Mouse (Mus musculus) frontal cortex, adult (tissue): ENCODE data around the gene Snurf.

Experiments
- ATAC-seq: cut with Nextera tagmentation; 2 replicates; pipeline ENCODE4 v1.9.2; 2017; ENCODE audit warnings: mild to moderate bottlenecking, moderate library complexity, mixed read lengths; ENCODE audit not compliant: low TSS enrichment

The Snurf gene

DNA sequence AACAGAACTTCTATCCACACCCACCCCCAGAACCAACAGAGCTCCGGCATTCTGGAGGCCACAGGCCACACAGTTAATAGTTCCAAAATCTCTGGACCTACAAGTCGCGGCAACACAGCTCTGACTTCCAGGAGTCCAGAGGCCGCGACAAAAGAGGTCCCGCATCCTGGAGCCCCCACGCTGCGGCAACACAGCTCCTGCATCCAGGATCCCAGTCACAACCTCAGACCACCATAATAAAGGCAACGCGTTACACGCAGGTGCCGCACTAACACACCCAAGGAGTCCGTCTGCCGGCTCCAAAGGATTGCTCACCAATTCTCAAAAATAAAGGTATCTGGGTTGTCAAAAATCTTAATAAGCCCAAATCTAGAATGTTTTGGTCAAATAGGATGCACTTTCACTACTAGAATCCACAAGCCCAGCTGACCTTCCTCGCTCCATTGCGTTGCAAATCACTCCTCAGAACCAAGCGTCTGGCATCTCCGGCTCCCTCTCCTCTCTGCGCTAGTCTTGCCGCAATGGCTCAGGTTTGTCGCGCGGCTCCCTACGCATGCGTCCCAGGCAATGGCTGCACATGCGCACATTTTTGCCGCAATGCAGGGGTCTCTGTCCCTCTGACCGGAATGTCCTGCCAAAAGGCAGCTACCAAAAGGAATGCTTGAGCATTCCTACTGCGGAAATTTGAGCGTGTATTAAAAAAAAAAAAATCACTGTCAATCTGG, at the start of gene Snurf, which contains the start of gene Gm38393:
Gene Snurf, minus strand, starts transcription at position 444 of the 725 bp plus-strand sequence.
Gene Gm38393, minus strand, starts transcription at position 459 of the 725 bp plus-strand sequence.
- 0 out of 2 replicates have a peak, but pooled peaks have one; percentile 31 for ATAC-seq

DNA sequence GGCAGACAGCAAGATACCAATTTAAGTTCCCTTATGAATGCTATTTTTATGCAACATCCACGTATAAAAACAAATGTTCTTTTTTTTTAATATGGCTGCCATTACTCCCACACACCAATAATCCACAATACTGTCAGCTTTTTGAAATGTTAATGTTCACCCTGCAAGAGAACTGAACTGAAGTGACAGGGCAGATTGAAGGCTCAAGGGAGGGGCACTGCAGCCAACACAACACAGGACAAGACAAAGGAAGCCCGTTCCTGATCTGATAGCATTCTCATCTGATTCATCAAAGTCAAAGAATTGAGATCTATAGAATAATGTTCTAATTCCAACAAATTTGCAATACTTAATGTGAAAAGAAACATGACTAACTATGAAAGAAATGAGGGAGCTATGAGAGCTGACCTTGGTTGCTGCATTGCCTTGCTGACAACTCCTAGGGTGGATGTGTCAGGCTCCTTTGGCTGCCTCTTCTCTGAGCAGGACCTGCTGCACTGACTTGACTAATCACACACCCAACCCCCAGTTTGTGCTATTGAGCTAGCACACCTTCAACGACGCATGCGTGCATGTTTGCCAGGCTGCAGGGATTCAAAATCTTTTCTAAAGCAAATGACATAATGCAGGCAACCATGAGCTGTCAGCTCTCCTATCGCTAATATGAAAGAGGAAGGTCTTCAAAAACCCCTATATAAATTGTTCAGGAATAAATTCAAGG, 42.8 kb upstream of the Snurf start:
- ATAC-seq, result no peak

GRCm38 (mm10) chr7:60013186-60013585, 8.3 kb upstream of the Snurf start:
- no peak for ATAC-seq

DNA sequence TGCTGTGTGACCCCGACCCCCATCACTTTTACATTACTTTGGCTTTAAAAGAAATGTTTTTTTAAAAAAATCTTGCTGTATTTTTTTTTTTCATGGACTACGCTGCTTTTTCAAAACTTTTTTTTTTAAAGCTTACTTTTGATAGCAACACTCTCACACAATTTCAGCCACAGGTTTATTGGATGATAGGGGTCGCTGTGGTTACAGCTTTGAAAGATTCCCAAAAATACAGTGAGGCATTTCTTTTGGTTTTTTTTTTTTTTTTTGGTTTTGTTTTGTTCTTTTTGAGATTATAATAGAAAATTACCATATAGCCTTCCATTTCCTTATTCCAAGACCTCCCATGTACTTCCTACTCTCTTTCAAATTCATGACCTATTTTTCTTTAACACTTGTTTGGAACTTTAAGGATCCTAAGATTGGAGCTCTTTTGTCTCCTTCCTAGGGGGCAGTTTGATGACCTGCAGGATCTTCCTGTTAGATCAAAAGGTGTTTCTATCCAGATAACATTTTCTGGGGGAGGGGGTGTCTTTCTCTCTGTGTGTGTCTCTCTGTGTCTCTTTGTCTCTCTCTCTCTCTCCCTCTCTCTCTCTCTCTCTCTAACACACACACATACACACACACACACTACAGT, 3.0 kb upstream of the Snurf start:
- ATAC-seq, result no peak

DNA sequence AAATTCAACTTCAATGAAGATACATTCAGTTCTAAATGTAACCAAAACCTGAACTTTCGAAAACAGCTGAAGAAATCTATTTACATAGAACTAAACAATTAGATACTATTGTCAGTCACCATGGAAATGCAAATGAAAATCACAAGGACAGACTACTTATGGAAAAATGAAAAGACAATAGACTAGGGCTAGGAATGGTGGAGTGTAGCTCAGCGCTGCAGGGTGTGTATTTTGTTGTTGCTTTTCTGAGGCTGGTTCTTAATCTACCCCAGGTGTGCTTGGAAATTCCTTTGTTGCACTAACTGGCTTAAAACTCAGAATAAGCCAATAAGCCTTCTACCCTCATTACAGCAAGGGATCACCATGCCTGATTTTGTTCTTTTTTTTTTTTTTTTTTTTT, 1.4 kb upstream of the Snurf start:
- ATAC-seq, result no peak

DNA sequence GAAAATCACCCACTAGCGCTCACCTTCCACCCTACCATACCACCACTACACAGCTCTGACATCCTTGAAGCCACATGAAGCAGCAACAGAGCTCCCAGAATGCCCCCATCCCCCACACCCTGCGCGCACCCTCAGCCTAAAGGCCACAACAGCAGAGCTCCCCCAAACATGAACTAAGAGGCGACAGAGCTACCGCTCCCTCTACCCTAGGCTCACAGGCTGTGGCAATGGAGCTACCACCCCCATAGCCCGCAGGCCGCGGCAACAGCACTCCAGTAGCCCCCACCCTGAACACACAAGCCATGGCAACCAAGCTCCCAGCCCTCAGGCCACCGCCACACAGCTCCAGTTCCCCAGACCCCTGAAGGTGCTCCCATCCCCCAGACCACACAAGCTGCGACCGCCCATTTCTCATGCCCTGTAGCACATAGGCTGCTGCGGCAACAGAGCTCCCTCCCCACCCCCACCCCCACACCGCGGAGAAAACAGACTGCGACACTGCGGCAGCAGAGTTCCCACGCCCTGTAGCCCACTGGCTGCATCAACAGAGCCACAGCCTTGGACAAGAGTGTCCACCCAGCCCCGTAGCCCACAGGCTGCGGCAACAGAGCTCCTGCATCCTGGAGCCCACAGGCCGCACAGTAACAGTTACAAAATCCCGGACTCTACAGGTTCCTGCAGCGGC, 786 bp downstream of the Snurf start:
- ATAC-seq, result peak; percentile 54

DNA sequence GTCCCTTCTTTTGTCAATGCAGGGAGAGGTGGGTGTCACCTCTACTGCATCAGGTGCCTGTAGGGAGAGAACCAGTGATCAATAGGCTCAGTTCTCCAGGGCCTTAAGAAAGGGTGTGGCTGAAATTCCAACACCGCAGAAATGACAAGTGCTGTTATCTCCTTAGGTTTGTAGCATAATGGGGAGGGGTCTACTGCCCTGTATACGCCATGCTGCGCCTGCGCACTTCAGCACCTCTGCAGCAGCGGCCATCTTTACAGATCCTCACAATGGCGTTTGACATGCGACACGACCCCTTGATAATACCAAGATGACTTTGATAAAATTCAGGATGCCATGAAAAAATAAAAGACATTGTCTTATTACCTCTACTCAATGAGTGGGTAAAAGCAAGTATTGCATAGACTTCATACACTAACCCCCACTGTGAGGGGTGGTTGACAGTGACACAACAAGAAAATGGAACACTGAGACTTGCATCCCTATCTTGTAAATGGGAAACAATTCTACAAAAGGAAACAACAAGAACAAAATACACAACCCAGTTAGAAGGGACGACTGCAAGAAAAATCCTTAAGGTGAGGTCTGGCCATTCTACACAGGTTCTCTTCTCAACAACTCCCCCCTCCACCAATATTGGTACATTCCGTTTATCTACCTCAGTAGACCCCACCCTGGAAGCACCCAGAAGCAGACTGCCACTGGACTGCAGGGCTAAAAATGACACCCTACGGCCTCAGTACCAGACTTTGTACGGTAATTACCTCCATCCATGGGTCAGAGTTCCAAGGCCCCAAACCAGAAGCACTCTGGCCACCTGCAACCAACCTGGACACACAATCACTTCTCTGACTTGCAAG, 1.6 kb downstream of the Snurf start:
- ATAC-seq, result peak; percentile 42

DNA sequence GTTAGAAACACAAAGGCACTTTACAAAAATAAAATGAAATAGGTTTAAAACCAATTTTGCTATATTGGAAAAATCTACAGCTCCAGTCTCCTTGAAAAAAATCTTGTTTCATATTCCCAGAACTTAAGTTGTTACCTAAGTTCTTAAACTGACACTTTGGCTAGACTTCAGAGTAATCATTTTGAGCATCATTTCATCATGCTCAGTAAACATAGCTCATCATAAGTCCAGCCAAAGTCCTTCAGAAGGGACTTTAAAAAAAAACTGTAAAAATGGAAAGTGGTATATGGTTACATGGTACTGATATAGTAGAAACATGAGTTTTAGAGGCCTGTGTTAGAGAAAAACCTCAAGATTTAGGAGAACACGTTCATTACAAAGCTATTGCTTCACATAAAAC, 26.2 kb downstream of the Snurf start:
- ATAC-seq, result no peak
